Mouse (Mus musculus) CH12F3 (cell line): Measurements from ENCODE around the gene Syt17.
"Not testable (repeated sequence)": the region's sequence is repeated elsewhere in the genome, so short reads cannot be mapped to it uniquely, and the experiment has no call there.

ENCODE experiments used
- in situ Hi-C: fragments of 300-500 bp; cut with MboI; formaldehyde crosslinking; loops from 2 replicates; pipeline ENCODE4 v1.14.3; 2020; ENCODE audit warnings: low sequenced_read_pairs

Syt17 gene

GRCm38 (mm10) chr7:118390705-118391104, 57.3 kb downstream of the Syt17 start:
- in situ Hi-C loops = no loop called here

DNA sequence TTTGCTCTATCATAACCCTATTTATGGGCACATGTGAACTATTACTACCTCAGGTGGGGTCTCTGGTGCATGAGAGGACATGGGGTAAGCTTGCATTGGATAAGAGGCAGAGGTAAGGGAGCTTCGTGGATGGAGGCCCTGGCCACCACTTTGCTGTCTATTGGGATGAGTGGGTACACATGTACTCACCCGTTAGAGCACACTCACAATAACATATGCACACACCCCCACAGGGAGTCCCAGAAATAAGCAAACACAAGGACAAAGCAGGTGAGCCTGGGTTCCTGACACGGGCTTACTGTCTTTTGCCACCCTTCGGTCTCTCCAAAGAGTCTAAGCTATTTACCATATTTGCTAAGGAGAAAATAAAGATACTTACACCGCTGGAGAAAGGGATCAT, 67.0 kb downstream of the Syt17 start:
- in situ Hi-C loops = no loop called here

GRCm38 (mm10) chr7:118380056-118380455, 68.0 kb downstream of the Syt17 start:
- in situ Hi-C loops = no loop called here

DNA sequence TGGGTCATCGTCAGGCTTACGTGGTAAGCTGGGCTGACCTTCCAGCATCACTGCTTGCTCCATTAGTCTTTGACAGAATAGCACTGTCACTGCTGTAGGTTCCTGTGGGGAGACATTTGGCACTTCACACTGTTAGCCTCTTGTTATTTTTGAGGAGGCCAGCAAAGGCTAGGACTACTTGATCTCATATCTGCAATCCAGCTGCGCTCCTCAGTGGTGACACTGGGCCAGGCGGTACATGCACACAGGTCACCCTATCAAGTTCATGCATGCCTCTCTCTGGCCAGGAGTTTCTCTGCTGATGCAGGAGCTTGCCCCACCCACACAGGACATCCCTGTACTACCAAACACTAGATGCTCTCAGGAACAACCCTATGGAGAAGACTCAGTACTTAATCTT, 71.4 kb downstream of the Syt17 start:
- in situ Hi-C loops = no loop called here

DNA sequence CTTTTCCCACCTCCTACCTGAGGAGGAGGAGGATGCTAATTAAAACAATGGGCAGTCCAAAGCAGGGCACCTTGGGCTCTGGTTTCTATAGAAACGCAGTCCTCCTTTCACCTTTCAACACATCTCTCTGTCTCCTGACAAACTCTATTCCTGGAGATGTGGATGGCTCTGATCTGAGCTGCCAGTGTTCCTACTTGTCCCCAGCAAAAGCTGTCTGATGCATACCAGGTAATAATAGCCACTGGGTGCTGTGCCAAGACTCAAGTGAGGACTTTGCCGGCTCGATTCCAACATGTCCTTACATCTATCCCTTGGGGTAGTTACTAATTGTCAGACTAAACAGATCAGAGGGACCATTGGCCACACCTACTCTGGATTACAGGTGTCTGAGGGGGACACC, 72.7 kb downstream of the Syt17 start:
- in situ Hi-C loops = no loop called here

GRCm38 (mm10) chr7:118371361-118371760, 76.7 kb downstream of the Syt17 start:
- in situ Hi-C loops = no loop called here

GRCm38 (mm10) chr7:118369705-118370104, 78.3 kb downstream of the Syt17 start:
- in situ Hi-C loops = no loop called here

DNA sequence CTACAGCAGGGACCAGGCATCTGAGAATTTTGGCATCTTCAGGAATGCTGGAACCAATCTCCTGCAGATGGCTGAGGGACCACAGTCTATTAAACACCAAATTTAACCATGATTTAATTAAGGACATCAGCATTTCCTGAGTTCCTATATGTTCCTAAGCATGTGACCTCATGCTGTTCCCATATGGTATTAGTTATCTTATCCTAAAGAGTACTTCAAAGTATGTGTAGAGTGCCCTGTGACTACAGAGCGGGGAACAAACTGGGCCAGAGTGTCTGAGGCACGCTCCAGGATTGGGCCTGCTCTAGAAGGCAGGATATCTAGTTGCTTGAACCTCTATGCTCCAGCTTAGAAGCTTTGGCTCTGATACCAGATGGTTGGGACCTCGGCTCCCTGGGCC, 82.1 kb downstream of the Syt17 start:
- in situ Hi-C loops = no loop called here

- in situ Hi-C loops = no loop called here
Observed at GRCm38 (mm10) chr7:118365251-118365650, 82.8 kb downstream of the Syt17 start.

GRCm38 (mm10) chr7:118364353-118365007, 83.5 kb downstream of the Syt17 start:
- in situ Hi-C loops = no loop called here

DNA sequence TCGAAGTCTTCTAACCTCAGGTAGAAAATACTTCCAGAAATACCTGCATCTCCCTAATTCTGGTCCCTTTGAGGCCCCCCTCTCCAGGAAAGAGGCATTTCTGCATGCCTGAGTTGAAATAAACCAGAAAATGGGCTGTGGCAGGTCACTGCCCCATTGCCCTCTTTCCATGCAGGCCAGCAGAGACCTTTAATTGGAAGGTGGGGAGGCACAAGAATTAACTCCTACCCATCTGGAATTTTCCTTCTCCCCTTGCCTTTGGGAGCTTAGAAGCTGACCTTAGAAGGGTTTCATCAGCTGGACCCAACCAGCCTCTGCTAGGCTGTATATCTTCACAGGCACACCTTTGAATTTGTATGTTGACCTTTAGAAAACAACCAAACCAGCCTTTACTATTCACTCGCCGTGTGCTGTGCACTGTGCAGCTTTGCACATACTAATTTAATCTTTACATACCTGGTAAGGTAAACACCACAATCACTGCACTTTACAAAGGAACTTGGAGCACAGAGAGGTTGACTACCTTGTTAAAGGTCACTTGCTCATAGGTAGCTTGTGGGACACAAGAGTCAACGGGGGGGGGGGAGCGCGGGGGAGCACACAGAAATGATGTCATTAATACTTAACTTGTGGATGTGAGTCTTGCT, 84.3 kb downstream of the Syt17 start:
- in situ Hi-C loops = no loop called here

DNA sequence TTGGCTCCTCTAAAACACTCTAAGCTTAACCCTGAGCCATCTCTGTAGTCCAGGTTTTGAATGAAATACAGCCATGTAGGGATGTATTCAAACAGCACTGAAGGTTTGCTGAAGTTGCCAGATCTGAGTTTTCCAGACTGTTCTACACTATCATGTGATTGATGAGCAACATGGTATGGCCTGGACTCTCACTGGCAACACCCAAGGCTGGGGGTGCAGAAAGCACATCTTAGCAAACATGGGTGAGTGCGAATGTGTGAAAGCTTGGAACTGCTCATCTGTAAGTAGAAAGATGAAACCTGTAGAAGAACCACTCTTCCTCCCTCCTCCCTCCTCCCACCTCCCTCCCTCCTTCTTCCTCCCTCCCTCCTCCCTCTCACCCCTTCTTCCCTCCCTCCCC, 85.1 kb downstream of the Syt17 start:
- in situ Hi-C loops = no loop called here

GRCm38 (mm10) chr7:118362258-118362657, 85.8 kb downstream of the Syt17 start:
- in situ Hi-C loops = no loop called here

GRCm38 (mm10) chr7:118358977-118359376, 89.0 kb downstream of the Syt17 start:
- in situ Hi-C loops = no loop called here

DNA sequence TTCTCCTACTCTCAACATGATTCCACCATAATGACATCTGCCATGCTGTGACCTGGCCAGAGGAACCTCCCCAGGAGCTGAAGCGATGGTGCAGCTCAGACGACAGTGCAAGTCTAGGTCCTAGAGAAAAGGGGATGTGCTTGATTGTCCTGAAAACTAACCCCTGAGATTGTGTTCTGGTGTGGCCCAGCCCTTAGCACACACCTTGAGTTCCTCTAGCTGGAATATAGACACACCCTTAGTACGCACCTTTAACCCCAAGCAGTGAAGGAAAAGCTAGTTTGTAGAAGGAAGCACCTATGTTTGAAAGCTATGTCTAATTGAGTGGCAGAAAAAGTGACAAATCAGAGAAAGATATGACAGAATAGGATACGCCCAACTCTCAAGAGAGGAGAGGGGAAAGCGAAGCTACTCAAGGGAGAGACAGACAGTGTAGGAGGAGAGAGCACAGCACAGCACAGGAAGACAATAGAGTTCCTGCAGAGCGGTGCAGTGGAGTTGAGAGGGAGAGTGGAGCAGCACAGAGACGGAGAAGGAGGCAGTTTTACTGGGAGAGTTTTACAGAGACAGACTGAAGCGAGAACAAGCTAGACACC, 91.5 kb downstream of the Syt17 start:
- in situ Hi-C loops = not testable (repeated sequence)

GRCm38 (mm10) chr7:118350840-118351239, 97.2 kb downstream of the Syt17 start:
- in situ Hi-C loops = no loop called here

GRCm38 (mm10) chr7:118346943-118347342, 101.1 kb downstream of the Syt17 start:
- in situ Hi-C loops = no loop called here

GRCm38 (mm10) chr7:118346432-118346831, 101.6 kb downstream of the Syt17 start:
- in situ Hi-C loops = no loop called here

- in situ Hi-C loops = no loop called here
Observed at GRCm38 (mm10) chr7:118345396-118345795, 102.6 kb downstream of the Syt17 start.

DNA sequence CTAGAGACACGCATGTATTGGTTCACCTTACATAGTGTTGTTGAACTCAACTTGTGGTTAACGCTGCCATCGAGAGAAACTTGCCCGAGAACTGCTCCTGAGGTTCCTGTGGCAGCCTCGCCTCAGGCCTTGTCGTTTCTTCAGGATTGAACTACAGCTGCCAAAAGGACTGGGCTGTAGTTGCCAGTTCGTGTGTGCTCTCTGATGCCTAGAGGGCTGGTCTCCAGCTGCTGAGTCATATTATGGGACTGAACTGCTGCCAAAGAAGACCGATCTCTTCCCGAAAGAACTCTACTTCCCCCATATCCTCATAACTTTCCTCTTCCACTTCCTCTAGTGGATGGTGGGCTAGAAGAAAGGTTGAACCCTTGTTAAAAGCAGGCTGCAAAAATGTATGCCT, 103.3 kb downstream of the Syt17 start:
- in situ Hi-C loops = no loop called here
